Mouse (Mus musculus) testis, adult 2 months (tissue): Measurements from ENCODE around the gene Rps6kb1.

ENCODE experiments used
- CTCF ChIP-seq: fragments of 200-500 bp; IDR thresholded peaks from 2 replicates; pipeline ENCODE4 v1.5.1; 2012; ENCODE audit warnings: low read depth, mild to moderate bottlenecking, inconsistent platforms, low read length, moderate library complexity; ENCODE audit not compliant: control insufficient read depth, insufficient read depth, insufficient replicate concordance
- POLR2A ChIP-seq: fragments of 200-500 bp; IDR thresholded peaks from 2 replicates; pipeline ENCODE4 v1.6.1; 2012; ENCODE audit warnings: low read depth, mild to moderate bottlenecking, inconsistent platforms, low read length, moderate library complexity; ENCODE audit not compliant: control insufficient read depth

DNA sequence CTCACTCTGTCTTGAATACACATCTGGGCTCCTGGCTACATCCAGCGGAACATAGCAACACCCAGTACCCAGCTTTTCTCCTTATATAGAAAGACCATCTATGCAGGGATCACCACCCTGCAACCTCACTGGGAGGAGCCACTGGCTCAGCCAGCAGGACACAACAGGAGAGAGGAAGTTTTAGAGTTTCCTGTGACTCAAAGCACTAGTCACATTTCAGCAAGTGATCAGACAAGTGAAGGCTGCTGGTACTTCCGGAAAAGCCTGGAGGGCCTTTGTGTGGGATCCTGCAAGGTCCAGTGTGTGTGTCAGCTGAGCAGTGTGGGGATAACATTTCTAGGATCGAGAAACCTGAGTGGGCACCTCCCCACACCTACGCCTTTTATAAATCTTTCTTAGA, 32.6 kb upstream of the Rps6kb1 start:
- TF ChIP-seq CTCF (no peak), POLR2A (no peak)
